Mouse (Mus musculus) neural tube, embryonic 14.5 days (tissue): ENCODE results near the gene Frmd4b. TPM values are rescaled to one million over a fixed set of nuclear protein-coding genes. Genes with fewer than 3 reads are reported as not detected.

Source experiments
- ATAC-seq: fragments of 200-750 bp; cut with Nextera tagmentation; 2 replicates; pipeline ENCODE4 v1.8.0; 2017; ENCODE audit warnings: low read depth, mild to moderate bottlenecking, moderate TSS enrichment, moderate library complexity
- H3K27ac ChIP-seq: fragments of 300-500 bp; sonication (generic); 2 replicates; pipeline ENCODE4 v1.5.1; 2014; ENCODE audit warnings: low read depth, mild to moderate bottlenecking, control low read depth, low read length, moderate library complexity, mixed read lengths
- H3K27me3 ChIP-seq: fragments of 300-500 bp; sonication (generic); 2 replicates; pipeline ENCODE4 v1.6.1; 2014; ENCODE audit warnings: low read length; ENCODE audit not compliant: control insufficient read depth, insufficient read depth
- H3K36me3 ChIP-seq: fragments of 300-500 bp; sonication (generic); 2 replicates; pipeline ENCODE4 v1.6.1; 2014; ENCODE audit warnings: low read length, mixed read lengths; ENCODE audit not compliant: control insufficient read depth, insufficient read depth
- H3K4me1 ChIP-seq: fragments of 300-500 bp; sonication (generic); 2 replicates; pipeline ENCODE4 v1.6.1; 2014; ENCODE audit warnings: low read length; ENCODE audit not compliant: control insufficient read depth, insufficient read depth
- H3K4me2 ChIP-seq: fragments of 300-500 bp; sonication (generic); 2 replicates; pipeline ENCODE4 v1.6.1; 2014; ENCODE audit warnings: mild to moderate bottlenecking, low read depth, low read length, control low read depth
- H3K4me3 ChIP-seq: fragments of 300-500 bp; sonication (generic); 2 replicates; pipeline ENCODE4 v1.5.1; 2014; ENCODE audit warnings: low read depth, low read length, control low read depth, mixed read lengths
- H3K9ac ChIP-seq: fragments of 300-500 bp; sonication (generic); replicated peaks from 2 replicates; pipeline ENCODE4 v1.6.1; 2014; ENCODE audit warnings: low read depth, mild to moderate bottlenecking, control low read depth, low read length, mixed read lengths
- H3K9me3 ChIP-seq: fragments of 300-500 bp; sonication (generic); 2 replicates; pipeline ENCODE4 v1.6.1; 2016; ENCODE audit warnings: low read length; ENCODE audit not compliant: control insufficient read depth
- WGBS: fragments of 180-500 bp; shearing (Covaris S2); extraction: QIAGEN DNeasy Blood & Tissue Kit; methylation state at CpG from one replicate; pipeline ENCODE4 v1.1.7; 2014; 5-methylcytosine and 5-hydroxymethylcytosine counted together
- polyA plus RNA-seq: library from polyadenylated mRNA; unstranded; fragments of >200 nt; fragmentation: Nextera tagmentation; extraction: Ambion mirVana; gene quantifications from 2 replicates; pipeline ENCODE4 v1.2.1, GENCODE M21; 2014

The Frmd4b gene
- polyA plus RNA-seq, 1 experiment from 2014 or later, result 26.8 TPM

DNA sequence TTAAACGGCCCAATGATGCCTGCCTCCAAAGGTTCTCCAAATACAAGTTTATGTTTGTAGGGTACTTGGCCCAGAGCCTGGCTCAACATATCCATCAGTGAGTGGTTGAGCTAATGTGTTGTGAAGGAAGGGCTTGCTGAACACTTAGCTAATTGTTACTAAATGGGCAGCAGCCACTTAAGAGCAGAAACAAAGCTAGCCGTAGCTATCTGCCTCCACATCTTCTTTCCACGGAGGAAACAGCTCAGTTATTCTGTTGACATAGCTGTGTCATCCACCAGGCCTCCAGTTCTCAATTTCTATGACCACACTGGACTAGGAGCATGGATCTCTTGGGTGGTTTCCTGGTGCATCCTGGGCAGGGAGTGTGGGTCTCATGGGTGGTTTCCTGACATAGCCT lies 302.0 kb downstream of the Frmd4b start:
- Histone ChIP-seq H3K4me3 (no peak overlapping the region), H3K4me1 (peaks cover 4% of the 10 kb centered on the region; the same call in 1 of the 2 replicates), H3K36me3 (no peaks in the 10 kb centered on the region), H3K27me3 (no peaks in the 10 kb centered on the region), H3K9me3 (no peaks in the 10 kb centered on the region), H3K27ac (no peak overlapping the region), H3K4me2 (no peak overlapping the region), H3K9ac (no peak overlapping the region)
- 66% methylated on average over 3 of the region's 3 CpGs for WGBS
- no peak for ATAC-seq

DNA sequence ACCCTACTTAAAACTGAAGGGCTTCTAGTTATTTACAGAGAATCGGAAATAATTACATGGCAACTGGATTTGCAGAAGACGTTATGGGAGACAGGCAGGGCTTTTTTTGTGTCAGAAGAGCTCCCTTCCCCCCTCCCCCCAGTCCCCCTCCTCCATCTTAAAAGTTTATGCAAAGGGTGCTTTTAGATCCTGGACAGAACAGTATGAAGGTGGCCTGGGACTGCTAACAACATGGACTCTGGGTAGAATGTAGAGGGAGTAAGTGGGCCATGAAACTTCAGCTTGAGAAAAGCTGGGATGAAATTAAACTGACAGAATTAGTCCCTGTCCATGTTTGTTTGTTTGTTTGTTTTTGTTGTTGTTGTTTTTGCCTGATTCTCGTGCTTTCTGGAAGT lies 304.8 kb downstream of the Frmd4b start:
- no peaks in the 10 kb centered on the region for H3K9me3 ChIP-seq
- H3K4me2 ChIP-seq, result peak overlapping the region; percentile 44
- H3K27me3 ChIP-seq, result no peaks in the 10 kb centered on the region
- H3K36me3 ChIP-seq, result no peaks in the 10 kb centered on the region
- H3K27ac ChIP-seq, result no peak overlapping the region
- ATAC-seq, result no peak
- no peak overlapping the region for H3K9ac ChIP-seq
- no peak overlapping the region for H3K4me3 ChIP-seq
- peaks cover 4% of the 10 kb centered on the region; the same call in 1 of the 2 replicates for H3K4me1 ChIP-seq
- 14% methylated on average over 3 of the region's 3 CpGs for WGBS

DNA sequence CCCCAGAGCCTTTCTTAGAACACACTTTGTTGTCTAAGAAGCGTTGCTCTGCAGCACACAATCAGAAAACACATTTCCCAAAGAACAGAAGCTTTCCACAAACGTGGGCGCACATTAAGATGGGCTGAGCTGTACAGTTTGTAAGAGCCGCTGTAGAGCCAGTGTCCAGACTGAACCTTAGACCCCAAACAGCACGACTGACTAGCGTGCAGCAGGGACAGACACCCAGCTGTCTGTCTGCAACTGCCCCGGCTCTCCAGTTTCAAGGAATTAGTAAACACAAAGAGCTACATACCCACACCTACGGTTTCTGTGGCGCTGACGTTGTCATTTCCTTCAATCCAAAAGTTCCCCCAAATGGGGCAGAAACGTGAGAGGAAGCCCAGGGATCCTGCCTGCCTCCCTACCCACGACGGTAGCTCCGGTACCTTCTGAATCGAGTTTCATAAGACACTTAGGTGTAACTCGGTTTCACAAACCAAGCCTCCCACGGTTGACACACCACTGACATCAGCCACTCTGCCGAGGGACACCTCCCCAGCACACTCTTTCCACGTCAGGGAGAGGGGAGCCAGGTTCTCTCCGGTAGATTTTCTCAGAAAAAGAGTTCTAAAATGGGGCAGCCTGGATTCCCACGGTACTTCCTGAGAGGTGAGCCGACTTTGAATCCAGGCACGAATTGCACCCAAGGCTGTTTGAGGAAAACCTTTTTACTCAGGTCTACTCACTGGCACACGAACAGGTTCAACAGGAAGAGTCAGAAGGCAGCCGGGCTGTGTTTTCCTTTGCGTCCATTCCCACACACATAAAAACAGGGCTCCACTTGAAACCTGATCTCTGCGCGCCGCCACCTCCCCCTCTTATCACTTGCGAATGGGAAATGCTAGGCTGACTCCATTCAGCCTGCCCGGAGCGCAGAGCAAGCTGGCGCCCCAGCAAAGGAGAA lies 305.5 kb downstream of the Frmd4b start:
- no peaks in the 10 kb centered on the region for H3K27me3 ChIP-seq
- 0 out of 2 replicates have a peak overlapping the region, but pooled peaks have one; percentile 25 for H3K9ac ChIP-seq
- 7% methylated on average over 33 of the region's 33 CpGs for WGBS
- H3K9me3 ChIP-seq, result no peaks in the 10 kb centered on the region
- peak overlapping the region; percentile 16; the same call in 1 of the 2 replicates for H3K4me3 ChIP-seq
- no peaks in the 10 kb centered on the region; the same call in 1 of the 2 replicates for H3K36me3 ChIP-seq
- H3K4me2 ChIP-seq, result peak overlapping the region; percentile 44
- no peak for ATAC-seq
- H3K27ac ChIP-seq, result no peak overlapping the region
- peaks cover 4% of the 10 kb centered on the region; the same call in 1 of the 2 replicates for H3K4me1 ChIP-seq

DNA sequence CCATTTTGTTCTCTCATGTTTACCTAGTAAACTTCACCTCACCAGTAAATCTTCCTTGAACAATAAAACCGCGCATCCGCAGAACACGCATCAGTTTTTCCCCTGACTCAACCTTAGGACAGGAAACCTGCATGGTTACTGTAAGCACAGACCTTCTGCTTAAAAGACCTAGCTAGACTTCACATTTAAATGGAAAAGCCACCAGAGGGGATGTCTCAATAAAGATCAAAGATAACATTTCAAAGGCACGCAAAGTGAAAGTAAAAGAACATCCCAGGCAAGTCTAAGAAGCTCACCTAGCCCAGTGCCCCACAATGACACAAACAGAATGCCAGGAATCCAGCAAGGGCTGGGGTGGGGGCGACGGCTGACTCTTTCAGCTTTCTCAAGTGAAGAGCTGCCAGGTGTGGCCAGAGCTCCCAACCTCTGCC lies 306.4 kb downstream of the Frmd4b start:
- H3K27me3 ChIP-seq, result no peaks in the 10 kb centered on the region
- no peak overlapping the region for H3K4me2 ChIP-seq
- peaks cover 4% of the 10 kb centered on the region; the same call in 1 of the 2 replicates for H3K4me1 ChIP-seq
- H3K4me3 ChIP-seq, result no peak overlapping the region
- 43% methylated on average over 7 of the region's 7 CpGs for WGBS
- H3K9ac ChIP-seq, result no peak overlapping the region
- no peak for ATAC-seq
- no peaks in the 10 kb centered on the region for H3K9me3 ChIP-seq
- H3K36me3 ChIP-seq, result no peaks in the 10 kb centered on the region; the same call in 1 of the 2 replicates
- no peak overlapping the region for H3K27ac ChIP-seq

DNA sequence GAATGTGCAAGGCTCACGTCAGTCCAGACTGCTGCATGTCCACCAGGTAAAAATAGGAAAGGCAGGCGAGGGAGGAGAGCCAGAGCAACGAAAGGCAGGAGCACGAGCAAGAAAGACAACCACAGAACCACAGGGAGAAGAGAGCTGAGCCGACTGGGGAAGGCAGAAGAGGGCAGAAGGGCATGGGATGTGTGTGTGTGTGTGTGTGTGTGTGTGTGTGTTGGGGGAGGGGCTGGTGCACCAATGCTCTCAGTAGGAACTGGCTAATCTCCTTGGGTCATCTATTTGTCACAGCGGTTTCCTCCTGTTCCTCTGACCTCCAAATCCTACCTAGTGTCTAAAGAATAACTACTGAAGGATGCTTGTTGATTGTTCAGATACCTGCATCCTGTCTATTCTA lies 308.2 kb downstream of the Frmd4b start:
- H3K9ac ChIP-seq, result no peak overlapping the region
- ATAC-seq, result no peak
- H3K4me1 ChIP-seq, result peaks cover 4% of the 10 kb centered on the region; the same call in 1 of the 2 replicates
- no peaks in the 10 kb centered on the region for H3K9me3 ChIP-seq
- no peak overlapping the region for H3K4me3 ChIP-seq
- H3K36me3 ChIP-seq, result peaks cover 4% of the 10 kb centered on the region; the same call in 1 of the 2 replicates
- no peaks in the 10 kb centered on the region for H3K27me3 ChIP-seq
- no peak overlapping the region for H3K4me2 ChIP-seq
- no peak overlapping the region for H3K27ac ChIP-seq
- 62% methylated on average over 6 of the region's 6 CpGs for WGBS

DNA sequence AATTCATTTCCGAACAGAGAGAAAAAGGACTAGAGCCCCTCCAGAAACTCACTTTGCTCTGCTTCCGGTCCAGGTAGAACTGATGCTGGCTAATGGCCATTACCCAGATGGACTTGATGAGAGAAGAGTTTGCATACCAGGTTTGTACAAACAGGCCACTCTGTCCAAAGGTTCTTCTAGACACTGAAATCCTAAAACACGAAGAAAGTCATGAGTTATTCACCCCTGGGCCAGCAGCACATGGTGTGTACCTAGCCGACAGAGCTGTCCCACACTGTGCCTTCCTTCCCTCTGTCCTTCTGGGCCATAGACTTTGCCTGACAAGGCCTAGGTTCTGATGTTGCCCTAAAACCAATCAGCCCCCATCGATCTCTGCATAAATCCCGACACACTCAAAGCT lies 308.8 kb downstream of the Frmd4b start:
- Histone ChIP-seq H3K4me3 (no peak overlapping the region), H3K27ac (no peak overlapping the region), H3K9ac (no peak overlapping the region), H3K36me3 (peaks cover 4% of the 10 kb centered on the region; the same call in 1 of the 2 replicates), H3K27me3 (no peaks in the 10 kb centered on the region), H3K4me2 (no peak overlapping the region), H3K9me3 (no peaks in the 10 kb centered on the region), H3K4me1 (peaks cover 5% of the 10 kb centered on the region; the same call in 1 of the 2 replicates)
- no peak for ATAC-seq
- WGBS, result 95% methylated on average over 6 of the region's 6 CpGs

DNA sequence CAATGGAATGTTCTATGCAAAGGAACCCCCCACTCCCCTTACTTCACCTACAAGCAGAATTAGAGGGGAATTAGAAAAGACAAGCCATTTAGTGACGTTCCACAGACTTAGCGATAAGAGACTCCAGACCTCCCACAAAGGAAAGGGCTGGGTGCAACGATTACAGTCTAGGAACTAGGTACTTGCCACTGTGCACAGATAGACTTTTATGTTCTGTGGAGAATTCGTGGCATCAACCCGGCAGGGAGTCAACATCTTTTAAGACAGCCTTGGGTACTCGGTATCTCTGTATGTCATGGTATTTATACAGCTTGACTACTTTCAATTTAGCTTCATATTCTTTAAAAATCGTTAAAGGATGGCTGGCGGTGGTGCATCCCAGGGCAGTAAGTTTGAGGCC lies 310.1 kb downstream of the Frmd4b start:
- no peak for ATAC-seq
- H3K36me3 ChIP-seq, result peaks cover 4% of the 10 kb centered on the region; the same call in 1 of the 2 replicates
- WGBS, result 63% methylated on average over 8 of the region's 8 CpGs

DNA sequence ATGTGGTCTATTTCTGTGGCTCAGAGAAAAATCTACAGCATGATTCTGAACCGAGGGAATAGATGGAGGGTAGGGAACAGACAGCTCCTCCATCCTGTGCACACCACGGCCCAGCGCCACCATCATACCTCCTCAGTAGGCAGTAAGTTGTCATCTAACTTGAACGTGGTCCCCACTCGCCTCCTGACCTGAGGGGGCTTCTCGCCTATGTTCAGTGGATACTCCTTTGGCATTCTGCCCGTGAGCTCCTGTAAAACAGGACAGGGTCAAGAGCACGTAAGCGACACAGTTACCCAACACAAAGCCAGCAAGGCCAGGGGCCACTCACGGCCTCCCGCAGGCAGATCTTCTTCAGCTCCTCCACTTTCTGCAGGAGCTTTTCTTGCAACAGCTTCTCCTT lies 311.0 kb downstream of the Frmd4b start:
- Histone ChIP-seq H3K4me3 (no peak overlapping the region), H3K27me3 (no peaks in the 10 kb centered on the region), H3K4me2 (no peak overlapping the region), H3K36me3 (peaks cover 4% of the 10 kb centered on the region; the same call in 1 of the 2 replicates), H3K9ac (no peak overlapping the region), H3K4me1 (0 out of 2 replicates have a peak, but pooled peaks cover 8% of the 10 kb centered on the region), H3K27ac (no peak overlapping the region), H3K9me3 (no peaks in the 10 kb centered on the region)
- no peak for ATAC-seq
- WGBS, result 93% methylated on average over 11 of the region's 11 CpGs

More for the DNA sequence above, 310.1 kb downstream of the Frmd4b start:
- Histone ChIP-seq H3K4me1 (peaks cover 12% of the 10 kb centered on the region; the same call in 1 of the 2 replicates), H3K27me3 (no peaks in the 10 kb centered on the region), H3K9me3 (no peaks in the 10 kb centered on the region), H3K27ac (no peak overlapping the region), H3K4me2 (no peak overlapping the region), H3K4me3 (no peak overlapping the region), H3K9ac (no peak overlapping the region)

DNA sequence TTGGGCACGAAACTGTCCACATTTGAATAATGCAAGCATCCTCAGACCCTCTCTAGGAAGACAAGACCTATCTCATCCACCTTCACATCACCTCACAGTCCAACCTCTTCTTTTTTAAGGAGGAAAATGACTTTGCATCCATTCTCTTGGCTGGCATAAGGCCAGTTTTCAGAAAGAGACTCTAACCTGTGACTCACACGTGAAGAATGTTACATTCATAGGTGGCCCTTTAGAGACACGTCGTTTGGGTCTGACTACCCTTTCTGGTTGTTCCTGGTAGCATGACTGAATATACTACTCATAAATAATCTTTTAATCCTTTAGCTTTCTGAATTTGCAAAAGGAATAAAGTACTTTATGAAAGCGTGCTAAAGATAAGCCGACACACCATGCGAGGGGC lies 311.9 kb downstream of the Frmd4b start:
- H3K4me1 ChIP-seq, result 0 out of 2 replicates have a peak, but pooled peaks cover 8% of the 10 kb centered on the region
- peaks cover 4% of the 10 kb centered on the region; the same call in 1 of the 2 replicates for H3K36me3 ChIP-seq
- H3K4me3 ChIP-seq, result no peak overlapping the region
- H3K27me3 ChIP-seq, result no peaks in the 10 kb centered on the region
- no peak for ATAC-seq
- no peak overlapping the region for H3K27ac ChIP-seq
- no peak overlapping the region for H3K9ac ChIP-seq
- H3K9me3 ChIP-seq, result no peaks in the 10 kb centered on the region
- WGBS, result 90% methylated on average over 7 of the region's 7 CpGs
- no peak overlapping the region for H3K4me2 ChIP-seq
